Mouse (Mus musculus): Measurements from ENCODE around the gene Apba2.

Apba2 gene

GRCm38 (mm10) chr7:64531297-64531696 lies 29.8 kb downstream of the Apba2 start:
- no peak for DNase-seq (ENCODE audit: low spot score)

- DNase-seq (ENCODE audit: low spot score) = no peak
Observed at GRCm38 (mm10) chr7:64533374-64533773, 31.9 kb downstream of the Apba2 start.

- DNase-seq (ENCODE audit: low spot score) = no peak
Observed at GRCm38 (mm10) chr7:64535269-64535668, 33.8 kb downstream of the Apba2 start.

- DNase-seq (ENCODE audit: low spot score) = no peak
Observed at GRCm38 (mm10) chr7:64539450-64540148, 38.1 kb downstream of the Apba2 start.

GRCm38 (mm10) chr7:64546801-64547200 lies 45.3 kb downstream of the Apba2 start:
- no peak for DNase-seq (ENCODE audit: low spot score)

- no peak for DNase-seq (ENCODE audit: low spot score)
Observed at GRCm38 (mm10) chr7:64550856-64551255, 49.4 kb downstream of the Apba2 start.

- no peak for DNase-seq (ENCODE audit: low spot score)
Observed at GRCm38 (mm10) chr7:64552523-64553190, 51.2 kb downstream of the Apba2 start.

GRCm38 (mm10) chr7:64561711-64562498 lies 60.4 kb downstream of the Apba2 start:
- no peak for DNase-seq (ENCODE audit: low spot score)

GRCm38 (mm10) chr7:64564891-64565571 lies 63.5 kb downstream of the Apba2 start:
- no peak for DNase-seq (ENCODE audit: low spot score)

- DNase-seq (ENCODE audit: low spot score) = no peak
Observed at GRCm38 (mm10) chr7:64566371-64567243, 65.1 kb downstream of the Apba2 start.

GRCm38 (mm10) chr7:64568722-64569121 lies 67.2 kb downstream of the Apba2 start:
- no peak for DNase-seq (ENCODE audit: low spot score)

- DNase-seq (ENCODE audit: low spot score) = no peak
Observed at GRCm38 (mm10) chr7:64569676-64570075, 68.2 kb downstream of the Apba2 start.

GRCm38 (mm10) chr7:64570914-64571313 lies 69.4 kb downstream of the Apba2 start:
- no peak for DNase-seq (ENCODE audit: low spot score)

- DNase-seq (ENCODE audit: low spot score) = no peak
Observed at GRCm38 (mm10) chr7:64574144-64574543, 72.6 kb downstream of the Apba2 start.

- DNase-seq (ENCODE audit: low spot score) = no peak
Observed at GRCm38 (mm10) chr7:64576519-64576951, 75.0 kb downstream of the Apba2 start.

- DNase-seq (ENCODE audit: low spot score) = no peak
Observed at GRCm38 (mm10) chr7:64578176-64578575, 76.7 kb downstream of the Apba2 start.

GRCm38 (mm10) chr7:64579887-64580286 lies 78.4 kb downstream of the Apba2 start:
- DNase-seq (ENCODE audit: low spot score) = no peak

GRCm38 (mm10) chr7:64580293-64580692 lies 78.8 kb downstream of the Apba2 start:
- DNase-seq (ENCODE audit: low spot score) = no peak

- DNase-seq (ENCODE audit: low spot score) = no peak
Observed at GRCm38 (mm10) chr7:64582358-64582757, 80.9 kb downstream of the Apba2 start.

GRCm38 (mm10) chr7:64583670-64584121 lies 82.2 kb downstream of the Apba2 start:
- no peak for DNase-seq (ENCODE audit: low spot score)

- DNase-seq (ENCODE audit: low spot score) = no peak
Observed at GRCm38 (mm10) chr7:64586133-64586532, 84.6 kb downstream of the Apba2 start.

Data from ovary, postnatal 14 days (tissue).